Mouse (Mus musculus): Measurements from ENCODE around the gene Muc15.

DNA sequence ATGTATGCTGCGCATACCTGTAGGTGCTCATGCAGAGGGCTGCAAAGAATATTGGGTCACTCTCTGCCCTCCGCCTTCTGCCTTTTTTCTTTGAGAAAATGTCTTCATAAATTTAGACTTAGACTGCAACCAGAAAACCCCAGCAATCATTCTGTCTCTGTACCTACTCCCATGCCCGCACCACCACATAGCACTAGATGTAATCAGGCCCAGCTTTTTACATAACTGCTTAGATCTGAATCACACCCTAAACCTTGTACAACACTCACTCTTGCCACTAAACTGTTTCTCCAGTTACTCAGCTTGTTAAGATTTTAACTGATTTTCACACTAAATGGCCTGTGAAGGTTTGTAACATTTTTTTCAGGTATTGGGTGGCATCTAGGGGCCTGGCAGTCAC, 11.7 kb upstream of the Muc15 start:
- TF ChIP-seq CTCF (IDR thresholded peaks at IDR 0.05; ENCODE audit: low read depth) (no peak), EP300 (optimal IDR thresholded peaks at IDR 0.05) (no peak)

Data from stomach, postnatal 0 days (tissue).